Mouse (Mus musculus): ENCODE results near the gene Exoc3l4. TPM values are rescaled to one million over a fixed set of nuclear protein-coding genes. Genes with fewer than 3 reads are reported as not detected.

Gene Exoc3l4
- polyA plus RNA-seq, 1 experiment from 2014 or later: 25.9 TPM

DNA sequence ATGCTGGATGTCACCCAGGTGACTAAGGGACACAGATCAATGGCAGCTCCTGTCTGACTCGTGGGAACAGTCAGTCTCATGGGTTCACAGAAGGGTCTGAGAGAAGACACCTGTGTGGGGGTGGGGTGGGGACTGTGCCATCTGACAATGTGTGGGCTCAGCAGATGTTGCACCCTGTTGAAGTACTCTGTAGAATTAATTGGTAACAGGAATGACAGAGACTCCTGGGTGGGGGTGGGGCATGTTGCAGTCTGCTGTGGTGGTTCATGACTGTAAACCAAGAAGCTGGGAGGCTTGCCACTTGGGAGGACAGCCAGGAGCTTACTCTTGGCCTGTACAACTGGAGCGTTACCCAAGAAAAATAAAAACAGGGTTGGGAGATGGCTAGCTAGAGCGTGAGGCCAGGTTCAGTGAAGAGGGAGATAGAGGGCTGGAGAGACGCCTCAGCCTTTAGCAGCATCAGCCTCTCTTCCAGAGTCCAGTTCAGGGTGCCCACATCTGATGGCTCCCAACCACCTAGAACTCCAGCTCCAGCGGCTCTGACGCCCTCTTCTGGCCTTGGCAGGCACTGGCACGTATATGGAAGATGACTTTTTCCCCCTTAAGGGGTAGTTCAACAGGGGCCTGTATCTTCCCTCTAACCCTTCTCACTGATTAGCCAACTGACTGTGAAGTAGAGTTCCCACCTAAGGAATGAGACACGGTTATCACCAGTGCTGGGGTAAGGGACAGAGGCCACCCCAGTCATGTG, 58.3 kb downstream of the Exoc3l4 start:
- H3K4me2 ChIP-seq (ENCODE audit: low read length): no peak overlapping the region
- no peak overlapping the region for H3K9ac ChIP-seq (ENCODE audit: low read depth, low read length)
- DNase-seq (ENCODE audit: low spot score) (peak; percentile 72), ATAC-seq (replicated peaks; ENCODE audit: low FRiP score, low read depth) (peak; percentile 60)
- no peak overlapping the region for H3K4me3 ChIP-seq (replicated peaks; ENCODE audit: low read depth, low read length)
- peak overlapping the region; percentile 51; the same call in 1 of the 2 replicates for H3K27ac ChIP-seq
- H3K4me1 ChIP-seq (replicated peaks; ENCODE audit: insufficient read depth, low read length): peaks cover 9% of the 10 kb centered on the region; the same call in 1 of the 2 replicates
- H3K27me3 ChIP-seq (ENCODE audit: insufficient read depth, low read length): no peaks in the 10 kb centered on the region
- no peaks in the 10 kb centered on the region for H3K9me3 ChIP-seq (replicated peaks; ENCODE audit: low read length)
- TF ChIP-seq CTCF (IDR thresholded peaks at IDR 0.05; ENCODE audit: low read depth): peak; percentile 53; the same call in 1 of the 2 replicates
- 40% methylated on average over 8 of the region's 8 CpGs for WGBS
- H3K36me3 ChIP-seq (ENCODE audit: insufficient read depth, low read length): no peaks in the 10 kb centered on the region

DNA sequence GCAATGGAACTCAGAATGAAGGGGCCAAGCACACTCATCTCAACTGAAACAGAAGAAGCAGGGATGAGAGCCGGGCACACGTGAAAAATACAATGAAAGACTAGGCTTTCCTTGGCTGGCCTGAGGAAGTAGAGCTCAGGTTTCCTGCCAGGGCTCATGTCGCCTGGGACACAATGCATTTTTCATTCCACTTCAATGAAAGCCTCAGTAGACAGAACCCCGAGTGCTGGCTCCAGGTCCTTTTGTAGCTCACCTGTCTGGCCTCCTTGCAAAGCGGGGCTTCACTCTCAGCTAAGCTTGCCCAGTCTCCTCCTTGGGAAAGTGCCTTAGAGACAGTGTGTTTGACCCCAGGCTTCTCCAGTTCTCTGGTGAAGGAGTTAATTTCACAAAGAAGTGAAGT, 62.1 kb downstream of the Exoc3l4 start:
- no peak for ATAC-seq (replicated peaks; ENCODE audit: low FRiP score, low read depth)
- H3K4me1 ChIP-seq (replicated peaks; ENCODE audit: insufficient read depth, low read length): peaks cover 9% of the 10 kb centered on the region; the same call in 1 of the 2 replicates
- no peaks in the 10 kb centered on the region for H3K9me3 ChIP-seq (replicated peaks; ENCODE audit: low read length)
- no peak overlapping the region for H3K4me3 ChIP-seq (replicated peaks; ENCODE audit: low read depth, low read length)
- no peak for DNase-seq (ENCODE audit: low spot score)
- H3K4me2 ChIP-seq (ENCODE audit: low read length): no peak overlapping the region
- H3K9ac ChIP-seq (ENCODE audit: low read depth, low read length): no peak overlapping the region
- no peak for TF ChIP-seq CTCF (IDR thresholded peaks at IDR 0.05; ENCODE audit: low read depth)
- no peaks in the 10 kb centered on the region for H3K36me3 ChIP-seq (ENCODE audit: insufficient read depth, low read length)
- no peaks in the 10 kb centered on the region for H3K27me3 ChIP-seq (ENCODE audit: insufficient read depth, low read length)
- H3K27ac ChIP-seq: no peak overlapping the region
- 39% methylated on average over 5 of the region's 5 CpGs for WGBS

DNA sequence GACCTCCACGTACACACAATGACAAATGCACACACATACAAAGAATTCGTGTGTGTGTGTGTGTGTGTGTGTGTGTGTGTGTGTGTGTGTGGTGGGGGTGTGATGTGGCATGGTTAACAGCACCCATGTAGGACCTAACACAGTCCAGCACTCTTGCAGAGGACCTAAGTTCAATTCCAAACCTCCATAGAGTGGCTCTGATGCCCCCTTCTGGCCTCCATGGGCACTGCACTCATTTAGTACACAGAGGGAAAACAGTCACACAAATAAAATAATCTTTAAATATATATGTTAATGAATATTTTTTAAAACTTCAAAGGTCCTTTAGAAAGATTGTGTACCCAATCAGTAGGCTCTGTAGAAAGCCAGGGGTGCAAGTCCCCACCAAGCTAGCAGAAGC, 63.1 kb downstream of the Exoc3l4 start:
- H3K9me3 ChIP-seq (replicated peaks; ENCODE audit: low read length): no peaks in the 10 kb centered on the region
- 0 out of 2 replicates have a peak, but pooled peaks cover 5% of the 10 kb centered on the region for H3K4me1 ChIP-seq (replicated peaks; ENCODE audit: insufficient read depth, low read length)
- ATAC-seq (replicated peaks; ENCODE audit: low FRiP score, low read depth) (no peak), DNase-seq (ENCODE audit: low spot score) (no peak)
- 78% methylated on average over 2 of the region's 2 CpGs for WGBS
- no peaks in the 10 kb centered on the region for H3K27me3 ChIP-seq (ENCODE audit: insufficient read depth, low read length)
- H3K27ac ChIP-seq: no peak overlapping the region
- peak; percentile 84 for TF ChIP-seq CTCF (IDR thresholded peaks at IDR 0.05; ENCODE audit: low read depth)
- no peak overlapping the region for H3K4me3 ChIP-seq (replicated peaks; ENCODE audit: low read depth, low read length)
- no peak overlapping the region for H3K4me2 ChIP-seq (ENCODE audit: low read length)
- H3K9ac ChIP-seq (ENCODE audit: low read depth, low read length): no peak overlapping the region
- no peaks in the 10 kb centered on the region for H3K36me3 ChIP-seq (ENCODE audit: insufficient read depth, low read length)

Other genes with a start within 250 kb of the Exoc3l4 start
- gene 4930595D18Rik, start 232.5 kb upstream of the Exoc3l4 start, polyA plus RNA-seq (2015; fragmentation: Nextera tagmentation; extraction: Ambion mirVana): not detected in 2 replicates
- gene Amn, start 145.9 kb upstream of the Exoc3l4 start, polyA plus RNA-seq (2015; fragmentation: Nextera tagmentation; extraction: Ambion mirVana): 123 and 145 TPM in 2 replicates
- 27.7 and 31.6 TPM in 2 replicates for gene Cdc42bpb, start 39.3 kb upstream of the Exoc3l4 start, polyA plus RNA-seq (2015; fragmentation: Nextera tagmentation; extraction: Ambion mirVana)
- gene Lbhd2, start 10.2 kb upstream of the Exoc3l4 start, polyA plus RNA-seq (2015; fragmentation: Nextera tagmentation; extraction: Ambion mirVana): 12.6 and 14.3 TPM in 2 replicates
- 34.8 and 46.7 TPM in 2 replicates for gene Tnfaip2, start 25.5 kb downstream of the Exoc3l4 start, polyA plus RNA-seq (2015; fragmentation: Nextera tagmentation; extraction: Ambion mirVana)
- 97.1 and 109 TPM in 2 replicates for gene Gm266, start 68.8 kb downstream of the Exoc3l4 start, polyA plus RNA-seq (2015; fragmentation: Nextera tagmentation; extraction: Ambion mirVana)
- gene Eif5, start 121.0 kb downstream of the Exoc3l4 start, polyA plus RNA-seq (2015; fragmentation: Nextera tagmentation; extraction: Ambion mirVana): 673 and 701 TPM in 2 replicates
- gene Mark3, start 157.5 kb downstream of the Exoc3l4 start, polyA plus RNA-seq (2015; fragmentation: Nextera tagmentation; extraction: Ambion mirVana): 37.9 and 38.6 TPM in 2 replicates

All from kidney, postnatal 0 days (tissue).